Mouse (Mus musculus) adrenal gland, adult (tissue): Measurements from ENCODE around the gene Chl1.
A peak's percentile ranks its signal among the peaks of the same experiment; 100 is the strongest.

Experiments
- DNase-seq, 2 experiments: peaks; one replicate each; pipeline ENCODE4 v3.0.0; 2022 to 2023; ENCODE audit warnings: low spot score in 1 of 2; ENCODE audit not compliant: inconsistent age in 2 of 2

Gene Chl1

GRCm38 (mm10) chr6:103510392-103511289 lies at the start of gene Chl1:
Gene Chl1 (plus strand): TSS chr6:103510586.
- DNase-seq = peak in 1 of 2 experiments; percentile 43

- DNase-seq = peak in 1 of 2 experiments; percentile 22
Observed at GRCm38 (mm10) chr6:103465479-103466080, 44.8 kb upstream of the Chl1 start.

GRCm38 (mm10) chr6:103473316-103473715 lies 37.1 kb upstream of the Chl1 start:
- DNase-seq = no peak

DNA sequence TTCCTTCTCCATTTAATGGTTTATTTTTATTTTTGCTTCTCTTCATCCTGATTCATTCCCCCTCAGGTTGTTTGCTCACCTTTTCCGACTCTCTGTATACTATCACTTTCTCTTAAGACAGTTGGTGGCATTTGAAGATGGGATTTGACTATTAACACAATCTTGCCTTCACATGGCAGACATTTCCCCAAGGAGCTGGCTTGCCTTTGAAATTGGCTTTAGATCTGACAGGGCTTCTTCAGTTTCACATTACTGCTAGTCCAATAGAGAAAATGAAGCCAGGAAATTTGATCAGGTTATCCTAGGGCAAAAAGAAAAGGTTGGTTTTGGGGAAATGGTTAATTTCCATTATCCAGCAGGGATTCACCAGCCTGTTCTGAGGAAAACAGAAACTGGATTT lies 23.2 kb upstream of the Chl1 start:
- no peak for DNase-seq

DNA sequence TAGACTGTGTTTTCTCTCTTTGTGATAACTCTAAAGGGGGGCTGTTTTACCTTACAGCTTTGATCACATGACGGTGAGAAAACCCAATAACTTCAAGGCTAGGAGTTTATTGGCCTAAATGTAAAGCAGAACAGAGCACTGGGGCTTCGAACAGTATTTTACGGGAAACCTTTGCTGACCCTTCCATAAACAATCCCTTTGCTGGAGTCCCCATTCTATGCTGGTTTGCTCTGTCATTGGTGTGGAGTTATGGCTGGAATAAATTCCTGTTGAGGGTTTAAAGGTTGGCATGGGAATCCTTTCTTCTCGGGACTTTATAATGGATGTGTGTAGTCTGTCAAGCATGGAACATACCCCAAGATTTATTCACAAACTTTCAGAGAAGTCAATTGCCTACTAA lies 12.0 kb upstream of the Chl1 start:
- DNase-seq = no peak

GRCm38 (mm10) chr6:103504065-103504464 lies 6.3 kb upstream of the Chl1 start:
- DNase-seq = no peak

- peak in 1 of 2 experiments; percentile 85 for DNase-seq
Observed at GRCm38 (mm10) chr6:103507751-103508575, 2.4 kb upstream of the Chl1 start.

DNA sequence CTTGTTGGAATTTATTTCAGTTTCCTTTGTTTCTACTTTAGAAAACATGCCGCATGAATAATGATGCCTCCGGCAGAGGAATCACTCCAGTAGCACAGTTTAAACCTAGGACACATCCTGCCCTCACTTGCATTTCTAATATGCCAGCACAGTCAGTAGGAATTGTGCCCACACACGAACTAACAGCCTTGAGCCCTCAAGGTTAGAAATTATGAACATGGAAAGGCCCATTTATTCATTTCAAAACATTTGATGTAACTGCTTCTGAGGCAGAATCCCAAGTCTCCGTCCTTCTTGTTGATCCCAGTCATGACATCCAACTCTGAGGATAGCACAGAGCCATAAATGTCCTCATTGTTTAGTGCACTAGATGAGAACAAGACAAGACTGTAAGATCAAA lies 790 bp upstream of the Chl1 start:
- DNase-seq = peak in 1 of 2 experiments; percentile 70

- no peak for DNase-seq
Observed at GRCm38 (mm10) chr6:103511290-103511971, 1.0 kb downstream of the Chl1 start.

DNA sequence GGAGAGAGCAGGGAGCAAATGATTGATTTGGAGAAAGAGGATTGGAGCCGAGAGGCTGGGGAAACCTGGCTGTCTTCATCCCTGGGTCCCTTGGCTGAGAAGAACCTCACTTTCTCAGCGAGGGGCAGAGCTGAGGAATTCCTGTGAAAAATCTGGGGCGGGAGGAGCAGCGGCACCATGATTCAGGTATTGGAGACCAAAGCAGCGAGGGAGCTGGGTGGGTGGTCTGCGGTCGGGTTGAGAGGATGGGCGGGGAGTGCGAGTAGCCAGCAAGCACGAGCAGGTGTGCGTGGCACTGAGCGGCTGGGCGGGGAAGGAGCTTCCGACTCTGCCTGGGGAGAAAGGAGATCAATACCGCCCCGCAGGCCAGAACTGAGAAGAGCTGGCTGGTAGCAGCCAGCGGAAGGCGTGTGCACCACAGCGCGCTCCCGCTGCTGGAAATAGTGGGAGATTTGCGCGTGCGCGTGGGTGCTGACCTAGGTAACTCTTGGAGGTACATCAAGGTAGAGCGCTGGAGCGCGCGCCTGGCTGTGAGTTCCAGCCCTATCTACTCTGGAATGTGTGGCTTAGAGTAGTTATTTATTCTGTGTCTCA lies 1.7 kb downstream of the Chl1 start:
- peak in 1 of 2 experiments; percentile 54 for DNase-seq

DNA sequence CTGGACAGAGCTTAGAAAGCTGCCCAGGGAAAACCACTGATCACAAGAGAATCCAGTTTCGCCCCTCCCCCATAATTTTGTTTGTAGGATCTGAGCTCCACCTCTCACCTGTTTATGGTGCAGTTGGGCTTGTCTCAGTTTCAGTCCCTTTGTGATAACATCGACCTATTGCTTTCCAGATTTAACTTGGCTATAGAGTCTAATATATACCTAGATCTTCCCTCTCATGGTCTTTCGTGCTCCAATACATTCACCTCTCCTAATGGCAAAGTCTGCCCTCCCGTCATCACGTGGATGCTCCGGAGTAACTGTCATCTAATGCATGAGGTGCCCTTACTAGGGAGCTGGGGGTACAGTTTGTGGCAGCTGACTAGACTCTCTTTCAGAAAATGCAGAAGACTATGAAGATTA lies 2.5 kb downstream of the Chl1 start:
- DNase-seq = no peak

DNA sequence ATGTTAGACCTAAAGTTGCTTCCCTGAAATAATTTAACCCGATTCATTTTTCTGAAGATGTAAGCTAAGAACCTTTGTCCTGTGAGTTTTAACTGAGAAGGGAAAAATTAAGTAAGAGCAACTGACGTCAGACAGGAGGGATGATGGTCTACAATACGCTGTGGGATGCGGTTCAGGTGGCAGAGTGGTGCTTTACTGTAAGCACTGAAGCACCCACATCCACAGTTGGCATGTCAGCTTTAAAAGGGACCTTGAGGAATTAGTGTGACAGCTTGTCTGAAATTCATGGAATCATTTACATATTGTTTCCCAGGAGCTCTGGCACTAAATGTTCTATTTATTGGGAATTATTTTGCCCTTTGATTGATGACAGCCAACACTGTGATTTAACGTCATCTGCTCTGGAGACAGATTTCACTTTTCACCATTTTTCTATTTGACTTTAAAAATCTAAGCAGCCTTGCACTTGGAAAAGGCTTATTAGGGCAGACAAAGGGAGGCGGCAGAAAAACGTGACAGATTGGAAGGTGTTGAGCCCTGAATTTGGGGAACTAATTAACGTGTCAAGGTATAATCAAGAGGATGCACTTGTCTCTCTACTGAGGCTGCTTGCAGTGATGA lies 3.3 kb downstream of the Chl1 start:
- DNase-seq = no peak

- no peak for DNase-seq
Observed at GRCm38 (mm10) chr6:103514346-103514745, 4.0 kb downstream of the Chl1 start.

- DNase-seq = no peak
Observed at GRCm38 (mm10) chr6:103514756-103515155, 4.4 kb downstream of the Chl1 start.

GRCm38 (mm10) chr6:103519596-103519995 lies 9.2 kb downstream of the Chl1 start:
- DNase-seq = no peak

DNA sequence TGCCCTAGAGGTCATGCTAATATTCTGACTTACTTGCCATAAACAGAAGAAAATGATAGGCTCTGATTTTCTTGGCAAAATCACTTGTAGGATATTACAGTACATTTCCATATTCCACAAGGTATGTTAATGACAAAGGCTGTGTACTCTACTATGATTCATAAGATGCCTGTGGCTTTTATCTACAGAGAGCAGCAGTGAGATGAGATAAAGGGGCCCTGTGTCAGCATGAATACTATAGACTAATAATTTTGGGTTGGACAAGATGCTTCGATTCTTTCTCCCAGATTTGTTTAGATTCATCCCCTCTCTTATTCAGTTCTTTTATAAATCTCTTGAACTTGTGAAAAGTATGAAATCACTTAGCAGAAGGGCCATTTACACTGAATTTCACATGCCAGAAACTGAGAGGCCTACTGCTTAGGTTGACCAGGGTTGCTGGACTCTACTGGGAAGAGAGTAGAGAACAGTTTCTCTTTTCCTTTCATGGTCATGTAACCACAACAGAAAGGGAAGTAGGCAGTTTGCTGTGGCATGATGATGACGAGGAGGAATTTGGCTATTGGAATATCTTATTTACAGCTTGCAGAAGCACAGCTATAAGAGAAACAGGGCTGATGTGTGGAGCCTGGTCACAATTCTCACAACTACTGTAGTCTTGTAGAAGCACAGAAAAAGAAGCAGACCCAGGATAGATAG lies 15.1 kb downstream of the Chl1 start:
- no peak for DNase-seq

GRCm38 (mm10) chr6:103526945-103527777 lies 16.8 kb downstream of the Chl1 start:
- DNase-seq = no peak

- no peak for DNase-seq
Observed at GRCm38 (mm10) chr6:103533048-103533447, 22.7 kb downstream of the Chl1 start.

- no peak for DNase-seq
Observed at GRCm38 (mm10) chr6:103534027-103534426, 23.6 kb downstream of the Chl1 start.
